ENCODE assay signal across 9 mouse cellular contexts in the genomic region with DNA sequence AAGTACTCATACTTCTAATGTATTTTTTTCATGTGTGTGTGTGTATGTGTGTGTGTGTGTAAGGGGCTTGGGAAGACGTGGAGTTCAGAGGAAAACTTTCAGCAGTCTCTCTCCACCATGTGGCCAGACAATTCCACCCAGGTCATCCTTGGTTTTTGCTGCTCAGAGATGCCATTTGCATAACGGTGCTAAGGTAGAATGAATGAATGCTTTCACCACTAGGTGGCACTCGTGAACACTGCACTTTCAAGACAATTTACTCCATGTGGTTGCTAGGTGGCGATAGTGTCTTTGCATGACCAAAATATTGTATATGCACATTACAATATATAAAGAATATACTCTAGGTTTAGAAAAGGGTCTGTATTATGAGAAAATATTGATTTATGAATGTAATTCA. TPM values are rescaled to one million over a fixed set of nuclear protein-coding genes. Genes with fewer than 3 reads are reported as not detected.
A peak's percentile ranks its signal among the peaks of the same experiment; 100 is the strongest.
DNase-seq lines count a peak whose midpoint lies in the region; ATAC-seq and TF ChIP-seq lines count a peak whose summit lies in the region.
"Had no signal": no experiment of that assay in that cellular context is flagged by ENCODE, and none has a peak within 500 bp of the region (broad histone marks: within the 10 kb centered on the region; RNA-seq: fewer than 3 reads in every experiment).

No protein-coding gene starts in this region.

- no peak overlapping the region for H3K9ac ChIP-seq in limb, embryonic 12.5 days (replicated peaks)
- no peak overlapping the region for H3K9ac ChIP-seq in midbrain, postnatal 0 days (replicated peaks; ENCODE audit: low read length, poor library complexity, severe bottlenecking)
- no peak overlapping the region for H3K9ac ChIP-seq in stomach, embryonic 16.5 days (ENCODE audit: low read length)

- TF ChIP-seq POLR2A in kidney, adult 2 months (IDR thresholded peaks at IDR 0.05; ENCODE audit: low read depth, low read length): no peak

- H3K4me2 ChIP-seq in limb, embryonic 12.5 days: no peak overlapping the region
- H3K4me2 ChIP-seq in midbrain, postnatal 0 days (ENCODE audit: low read depth, low read length, poor library complexity, severe bottlenecking): no peak overlapping the region
- no peak overlapping the region for H3K4me2 ChIP-seq in stomach, embryonic 16.5 days (ENCODE audit: low read depth, low read length)

- ATAC-seq in frontal cortex, adult (ENCODE audit: low TSS enrichment): peak; percentile 99
- ATAC-seq in limb, embryonic 12.5 days (ENCODE audit: insufficient number of reproducible peaks, insufficient read depth, low FRiP score, low TSS enrichment, low read depth): peak; percentile 59; the same call in 1 of the 2 replicates
- ATAC-seq in midbrain, postnatal 0 days (ENCODE audit: low FRiP score): peak; percentile 66
- ATAC-seq in stomach, embryonic 16.5 days (ENCODE audit: insufficient read depth, low FRiP score): 0 out of 2 replicates have a peak, but pooled peaks have one; percentile 21

- no peaks in the 10 kb centered on the region for H3K27me3 ChIP-seq in kidney, adult 2 months (replicated peaks; ENCODE audit: control insufficient read depth, insufficient read depth, low read length)
- H3K27me3 ChIP-seq in limb, embryonic 12.5 days: no peaks in the 10 kb centered on the region
- H3K27me3 ChIP-seq in midbrain, postnatal 0 days (ENCODE audit: insufficient read depth, low read length): no peaks in the 10 kb centered on the region
- H3K27me3 ChIP-seq in stomach, embryonic 16.5 days (ENCODE audit: control insufficient read depth, insufficient read depth, low read length): no peaks in the 10 kb centered on the region

- H3K4me3 ChIP-seq in kidney, adult 2 months (ENCODE audit: insufficient read depth, low read depth, low read length): no peak overlapping the region
- no peak overlapping the region for H3K4me3 ChIP-seq in limb, embryonic 12.5 days (replicated peaks)
- no peak overlapping the region for H3K4me3 ChIP-seq in midbrain, postnatal 0 days (ENCODE audit: low read depth, low read length)
- H3K4me3 ChIP-seq in stomach, embryonic 16.5 days (replicated peaks; ENCODE audit: low read length): no peak overlapping the region

- peak; percentile 95 for DNase-seq in 3T3-L1 (ENCODE audit: low read depth, low spot score)
- peak; percentile 44 for DNase-seq in Muller cell, postnatal 12 days (ENCODE audit: inconsistent ontology term)
- peak; percentile 76 for DNase-seq in cerebellum, adult 9-10 months
- DNase-seq in kidney, adult 2 months: peak; percentile 74
- DNase-seq in midbrain, postnatal 0 days (ENCODE audit: low spot score): peak; percentile 89

- 12% methylated on average over 4 of the region's 4 CpGs for WGBS in kidney, adult 2 months
- 25% methylated on average over 4 of the region's 4 CpGs for WGBS in limb, embryonic 12.5 days
- WGBS in midbrain, postnatal 0 days: 19% methylated on average over 4 of the region's 4 CpGs
- 16% methylated on average over 4 of the region's 4 CpGs for WGBS in stomach, embryonic 16.5 days

- no peaks in the 10 kb centered on the region for H3K9me3 ChIP-seq in limb, embryonic 12.5 days
- no peaks in the 10 kb centered on the region for H3K9me3 ChIP-seq in midbrain, postnatal 0 days (ENCODE audit: low read length)
- no peaks in the 10 kb centered on the region for H3K9me3 ChIP-seq in stomach, embryonic 16.5 days (replicated peaks; ENCODE audit: control insufficient read depth, low read length)

- H3K27ac ChIP-seq in kidney, adult 2 months (ENCODE audit: insufficient read depth, low read depth, low read length): no peak overlapping the region
- no peak overlapping the region for H3K27ac ChIP-seq in limb, embryonic 12.5 days
- H3K27ac ChIP-seq in midbrain, postnatal 0 days (ENCODE audit: low read depth, low read length): no peak overlapping the region
- no peak overlapping the region for H3K27ac ChIP-seq in stomach, embryonic 16.5 days (ENCODE audit: low read length)

- peak; percentile 63 for TF ChIP-seq CTCF in kidney, adult 2 months (conservative IDR thresholded peaks at IDR 0.05; ENCODE audit: insufficient read depth, insufficient read length, low read depth, low read length)
- peak; percentile 100 for TF ChIP-seq CTCF in midbrain, postnatal 0 days (IDR thresholded peaks at IDR 0.05)

- H3K4me1 ChIP-seq in kidney, adult 2 months (ENCODE audit: control insufficient read depth, insufficient read depth, low read length): no peaks in the 10 kb centered on the region
- no peaks in the 10 kb centered on the region for H3K4me1 ChIP-seq in limb, embryonic 12.5 days (replicated peaks)
- H3K4me1 ChIP-seq in midbrain, postnatal 0 days (ENCODE audit: insufficient read depth, low read length): no peaks in the 10 kb centered on the region
- H3K4me1 ChIP-seq in stomach, embryonic 16.5 days (ENCODE audit: control insufficient read depth, insufficient read depth, low read length): no peaks in the 10 kb centered on the region

- no peaks in the 10 kb centered on the region for H3K36me3 ChIP-seq in kidney, adult 2 months (ENCODE audit: control insufficient read depth, insufficient read depth, low read length)
- peaks cover 11% of the 10 kb centered on the region for H3K36me3 ChIP-seq in limb, embryonic 12.5 days
- peaks cover 9% of the 10 kb centered on the region for H3K36me3 ChIP-seq in midbrain, postnatal 0 days (ENCODE audit: insufficient read depth, low read length)
- H3K36me3 ChIP-seq in stomach, embryonic 16.5 days (ENCODE audit: control insufficient read depth, insufficient read depth, low read length): no peaks in the 10 kb centered on the region

RNA-seq across cellular contexts. Expression of a gene that starts 32.7 kb away (rescaled TPM):
- polyA plus RNA-seq in kidney, adult 2 months (2012; rRNA removed): 31.6 and 32.1 TPM in 2 replicates
- 153 and 157 TPM in 2 replicates for polyA plus RNA-seq in limb, embryonic 12.5 days (2016; fragmentation: Nextera tagmentation; extraction: Ambion mirVana)
- 124 and 145 TPM in 2 replicates for total RNA-seq in midbrain, postnatal 0 days (2014; rRNA removed)
- polyA plus RNA-seq in midbrain, postnatal 0 days (2015; fragmentation: Nextera tagmentation; extraction: Ambion mirVana): 157 and 174 TPM in 2 replicates
- polyA plus RNA-seq in stomach, embryonic 16.5 days (2015; fragmentation: Nextera tagmentation; extraction: Ambion mirVana): 88.3 and 109 TPM in 2 replicates

RNA-seq across cellular contexts. Expression of a gene that starts 35.7 kb away (rescaled TPM):
- 3.6 and 4.1 TPM in 2 replicates for polyA plus RNA-seq in kidney, adult 2 months (2012; rRNA removed)
- 28.0 and 28.1 TPM in 2 replicates for polyA plus RNA-seq in limb, embryonic 12.5 days (2016; fragmentation: Nextera tagmentation; extraction: Ambion mirVana)
- total RNA-seq in midbrain, postnatal 0 days (2014; rRNA removed): 14.1 and 14.6 TPM in 2 replicates
- polyA plus RNA-seq in midbrain, postnatal 0 days (2015; fragmentation: Nextera tagmentation; extraction: Ambion mirVana): 11.7 and 12.8 TPM in 2 replicates
- 17.7 and 20.7 TPM in 2 replicates for polyA plus RNA-seq in stomach, embryonic 16.5 days (2015; fragmentation: Nextera tagmentation; extraction: Ambion mirVana)

RNA-seq across cellular contexts. Expression of a gene that starts 50.6 kb away (rescaled TPM):
- polyA plus RNA-seq in kidney, adult 2 months (2012; rRNA removed): not detected in 2 replicates
- not detected in 2 replicates for polyA plus RNA-seq in limb, embryonic 12.5 days (2016; fragmentation: Nextera tagmentation; extraction: Ambion mirVana)
- not detected in 2 replicates for total RNA-seq in midbrain, postnatal 0 days (2014; rRNA removed)
- not detected in 2 replicates for polyA plus RNA-seq in midbrain, postnatal 0 days (2015; fragmentation: Nextera tagmentation; extraction: Ambion mirVana)
- not detected in 2 replicates for polyA plus RNA-seq in stomach, embryonic 16.5 days (2015; fragmentation: Nextera tagmentation; extraction: Ambion mirVana)
- total RNA-seq: gastrocnemius, postnatal 36 days had no signal

RNA-seq across cellular contexts. Expression of a gene that starts 57.3 kb away (rescaled TPM):
- polyA plus RNA-seq in kidney, adult 2 months (2012; rRNA removed): not detected in 2 replicates
- not detected in 2 replicates for polyA plus RNA-seq in limb, embryonic 12.5 days (2016; fragmentation: Nextera tagmentation; extraction: Ambion mirVana)
- total RNA-seq in midbrain, postnatal 0 days (2014; rRNA removed): 0.33 TPM in 1 of 2 replicates, not detected in the other
- not detected in 2 replicates for polyA plus RNA-seq in midbrain, postnatal 0 days (2015; fragmentation: Nextera tagmentation; extraction: Ambion mirVana)
- polyA plus RNA-seq in stomach, embryonic 16.5 days (2015; fragmentation: Nextera tagmentation; extraction: Ambion mirVana): not detected in 2 replicates
- total RNA-seq: gastrocnemius, postnatal 36 days had no signal

Comparison
In these comparisons a context has a peak if more than half of its experiments do, and no peak if none do; other contexts are left out.
1. DNase-seq: peak in every context shown above with its lines; median percentile 95 in 3T3-L1; 89 in midbrain, postnatal 0 days; 76 in cerebellum, adult 9-10 months; 74 in kidney, adult 2 months; 44 in Muller cell, postnatal 12 days.
2. ATAC-seq: peak in every context shown above with its lines; median percentile 99 in frontal cortex, adult; 66 in midbrain, postnatal 0 days; 59 in limb, embryonic 12.5 days; 21 in stomach, embryonic 16.5 days.